Mouse (Mus musculus): ENCODE data around the gene Ube2l6. TPM values are rescaled to one million over a fixed set of nuclear protein-coding genes. Genes with fewer than 3 reads are reported as not detected.
"Not testable (repeated sequence)": the region's sequence is repeated elsewhere in the genome, so short reads cannot be mapped to it uniquely, and the experiment has no call there.

Gene Ube2l6
- polyA plus RNA-seq, 1 experiment from 2014 or later, result 36.6 TPM

- 2% methylated on average over 11 of the region's 16 CpGs for WGBS
- DNase-seq (ENCODE audit: low spot score) (peak; percentile 65), ATAC-seq (replicated peaks; ENCODE audit: low FRiP score) (peak; percentile 63)
- Histone ChIP-seq H3K4me2 (ENCODE audit: low read depth, low read length, severe bottlenecking) (peak overlapping the region; percentile 59), H3K27ac (ENCODE audit: low read depth, low read length) (no peak overlapping the region), H3K4me3 (ENCODE audit: low read depth, low read length) (peak overlapping the region; percentile 52), H3K9ac (ENCODE audit: low read length) (peak overlapping the region; percentile 66), H3K4me1 (replicated peaks; ENCODE audit: control insufficient read depth, insufficient read depth, low read length) (no peaks in the 10 kb centered on the region), H3K36me3 (ENCODE audit: control insufficient read depth, insufficient read depth, low read length) (no peaks in the 10 kb centered on the region), H3K9me3 (ENCODE audit: control insufficient read depth, low read length) (no peaks in the 10 kb centered on the region), H3K27me3 (ENCODE audit: control insufficient read depth, insufficient read depth, low read length) (no peaks in the 10 kb centered on the region)
Observed at GRCm38 (mm10) chr2:84799041-84799561, 473 bp downstream of the Ube2l6 start.

DNA sequence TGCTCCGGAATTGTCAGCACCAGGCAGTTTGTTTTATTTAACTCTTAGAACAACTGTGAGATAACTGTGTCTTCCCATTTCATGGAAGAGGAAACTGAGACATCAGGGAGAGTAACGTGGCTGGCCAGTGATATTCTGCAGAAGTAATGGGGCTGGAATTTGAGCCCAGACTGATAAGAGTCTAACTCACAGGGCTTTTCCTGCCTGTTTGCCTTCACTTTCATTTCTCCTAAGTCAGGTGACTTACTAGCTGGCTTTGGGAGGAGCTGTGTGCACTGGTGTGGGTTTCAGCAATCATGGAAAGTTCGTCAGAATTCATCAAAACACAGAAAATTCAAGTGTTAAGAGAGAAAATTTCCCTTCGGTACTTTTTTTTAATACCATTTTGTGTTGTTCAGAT lies 1.7 kb downstream of the Ube2l6 start:
- Histone ChIP-seq H3K4me3 (ENCODE audit: low read depth, low read length) (no peak overlapping the region), H3K4me2 (ENCODE audit: low read depth, low read length, severe bottlenecking) (0 out of 2 replicates have a peak overlapping the region, but pooled peaks have one; percentile 8), H3K4me1 (replicated peaks; ENCODE audit: control insufficient read depth, insufficient read depth, low read length) (no peaks in the 10 kb centered on the region), H3K36me3 (ENCODE audit: control insufficient read depth, insufficient read depth, low read length) (no peaks in the 10 kb centered on the region), H3K27ac (ENCODE audit: low read depth, low read length) (no peak overlapping the region), H3K27me3 (ENCODE audit: control insufficient read depth, insufficient read depth, low read length) (no peaks in the 10 kb centered on the region), H3K9me3 (ENCODE audit: control insufficient read depth, low read length) (no peaks in the 10 kb centered on the region), H3K9ac (ENCODE audit: low read length) (no peak overlapping the region)
- 83% methylated on average over 4 of the region's 4 CpGs for WGBS
- ATAC-seq (replicated peaks; ENCODE audit: low FRiP score) (no peak), DNase-seq (ENCODE audit: low spot score) (no peak)

GRCm38 (mm10) chr2:84801223-84801622 lies 2.6 kb downstream of the Ube2l6 start:
- H3K27ac ChIP-seq (ENCODE audit: low read depth, low read length); H3K4me3 ChIP-seq (ENCODE audit: low read depth, low read length); H3K4me2 ChIP-seq (ENCODE audit: low read depth, low read length, severe bottlenecking); H3K36me3 ChIP-seq (ENCODE audit: control insufficient read depth, insufficient read depth, low read length); H3K27me3 ChIP-seq (ENCODE audit: control insufficient read depth, insufficient read depth, low read length); H3K4me1 ChIP-seq (replicated peaks; ENCODE audit: control insufficient read depth, insufficient read depth, low read length); H3K9me3 ChIP-seq (ENCODE audit: control insufficient read depth, low read length); DNase-seq (ENCODE audit: low spot score); H3K9ac ChIP-seq (ENCODE audit: low read length); ATAC-seq (replicated peaks; ENCODE audit: low FRiP score): not testable (repeated sequence)
- WGBS, result 93% methylated on average over 4 of the region's 5 CpGs

GRCm38 (mm10) chr2:84803963-84804362 lies 5.3 kb downstream of the Ube2l6 start:
- Histone ChIP-seq H3K27me3 (ENCODE audit: control insufficient read depth, insufficient read depth, low read length) (no peaks in the 10 kb centered on the region), H3K9me3 (ENCODE audit: control insufficient read depth, low read length) (no peaks in the 10 kb centered on the region), H3K27ac (ENCODE audit: low read depth, low read length) (no peak overlapping the region), H3K4me2 (ENCODE audit: low read depth, low read length, severe bottlenecking) (no peak overlapping the region), H3K36me3 (ENCODE audit: control insufficient read depth, insufficient read depth, low read length) (no peaks in the 10 kb centered on the region), H3K9ac (ENCODE audit: low read length) (no peak overlapping the region), H3K4me3 (ENCODE audit: low read depth, low read length) (no peak overlapping the region), H3K4me1 (replicated peaks; ENCODE audit: control insufficient read depth, insufficient read depth, low read length) (no peaks in the 10 kb centered on the region)
- DNase-seq (ENCODE audit: low spot score), result no peak
- 90% methylated on average over 7 of the region's 7 CpGs for WGBS
- no peak for ATAC-seq (replicated peaks; ENCODE audit: low FRiP score)

DNA sequence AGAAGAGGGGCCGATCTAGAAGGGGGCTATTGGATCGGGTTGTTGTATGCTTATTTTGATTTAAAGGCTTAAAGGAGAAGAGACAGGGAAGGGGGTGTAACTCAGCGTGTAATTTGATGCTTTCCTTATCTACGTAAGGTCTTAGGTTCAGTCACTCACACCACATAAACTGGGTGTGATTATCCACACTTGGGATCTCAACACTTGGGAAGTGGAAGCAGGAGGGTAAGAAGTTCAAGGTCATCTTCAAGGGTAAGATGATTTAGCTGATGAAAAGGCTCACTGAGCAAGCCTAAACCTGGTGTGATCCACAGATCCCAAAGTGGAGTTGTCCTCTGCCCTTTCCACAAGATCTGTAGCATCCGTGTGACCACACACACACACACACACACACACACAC lies 7.9 kb downstream of the Ube2l6 start:
- H3K4me3 ChIP-seq (ENCODE audit: low read depth, low read length), result no peak overlapping the region
- H3K9me3 ChIP-seq (ENCODE audit: control insufficient read depth, low read length), result no peaks in the 10 kb centered on the region
- no peak overlapping the region for H3K27ac ChIP-seq (ENCODE audit: low read depth, low read length)
- no peaks in the 10 kb centered on the region for H3K27me3 ChIP-seq (ENCODE audit: control insufficient read depth, insufficient read depth, low read length)
- H3K36me3 ChIP-seq (ENCODE audit: control insufficient read depth, insufficient read depth, low read length), result no peaks in the 10 kb centered on the region
- H3K4me1 ChIP-seq (replicated peaks; ENCODE audit: control insufficient read depth, insufficient read depth, low read length), result no peaks in the 10 kb centered on the region; the same call in 1 of the 2 replicates
- ATAC-seq (replicated peaks; ENCODE audit: low FRiP score) (no peak), DNase-seq (ENCODE audit: low spot score) (no peak)
- no peak overlapping the region for H3K4me2 ChIP-seq (ENCODE audit: low read depth, low read length, severe bottlenecking)
- 74% methylated on average over 5 of the region's 5 CpGs for WGBS
- no peak overlapping the region for H3K9ac ChIP-seq (ENCODE audit: low read length)

DNA sequence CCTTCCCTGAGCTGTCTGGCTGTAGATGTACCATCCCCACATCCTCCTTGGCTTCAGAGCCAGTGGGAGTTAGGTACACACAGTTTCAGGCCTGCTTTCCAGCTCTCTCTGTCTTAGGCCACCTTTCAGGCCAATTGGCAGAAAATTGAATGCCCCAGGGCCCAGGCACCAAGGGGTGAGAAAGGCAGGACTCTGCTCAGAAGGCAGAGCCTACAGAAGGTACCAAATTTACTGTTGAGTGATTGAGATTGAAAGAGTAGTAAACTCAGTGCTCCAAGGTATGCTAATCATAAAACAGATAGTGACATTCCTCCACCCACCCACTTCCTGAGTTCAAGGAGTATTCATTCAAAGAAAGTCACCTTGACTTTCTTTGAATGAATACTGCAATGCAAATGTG lies 10.7 kb downstream of the Ube2l6 start:
- H3K9me3 ChIP-seq (ENCODE audit: control insufficient read depth, low read length), result no peaks in the 10 kb centered on the region
- no peak overlapping the region for H3K27ac ChIP-seq (ENCODE audit: low read depth, low read length)
- H3K4me3 ChIP-seq (ENCODE audit: low read depth, low read length), result no peak overlapping the region
- H3K9ac ChIP-seq (ENCODE audit: low read length), result no peak overlapping the region
- H3K36me3 ChIP-seq (ENCODE audit: control insufficient read depth, insufficient read depth, low read length), result no peaks in the 10 kb centered on the region
- H3K4me1 ChIP-seq (replicated peaks; ENCODE audit: control insufficient read depth, insufficient read depth, low read length), result no peaks in the 10 kb centered on the region; the same call in 1 of the 2 replicates
- ATAC-seq (replicated peaks; ENCODE audit: low FRiP score) (no peak), DNase-seq (ENCODE audit: low spot score) (no peak)
- H3K27me3 ChIP-seq (ENCODE audit: control insufficient read depth, insufficient read depth, low read length), result no peaks in the 10 kb centered on the region
- no peak overlapping the region for H3K4me2 ChIP-seq (ENCODE audit: low read depth, low read length, severe bottlenecking)

GRCm38 (mm10) chr2:84810526-84810885 lies 11.9 kb downstream of the Ube2l6 start:
- Histone ChIP-seq H3K27me3 (ENCODE audit: control insufficient read depth, insufficient read depth, low read length) (no peaks in the 10 kb centered on the region), H3K9ac (ENCODE audit: low read length) (no peak overlapping the region), H3K9me3 (ENCODE audit: control insufficient read depth, low read length) (no peaks in the 10 kb centered on the region), H3K4me1 (replicated peaks; ENCODE audit: control insufficient read depth, insufficient read depth, low read length) (no peaks in the 10 kb centered on the region; the same call in 1 of the 2 replicates), H3K4me3 (ENCODE audit: low read depth, low read length) (no peak overlapping the region), H3K27ac (ENCODE audit: low read depth, low read length) (no peak overlapping the region), H3K36me3 (ENCODE audit: control insufficient read depth, insufficient read depth, low read length) (no peaks in the 10 kb centered on the region), H3K4me2 (ENCODE audit: low read depth, low read length, severe bottlenecking) (no peak overlapping the region)
- 76% methylated on average over 6 of the region's 6 CpGs for WGBS
- ATAC-seq (replicated peaks; ENCODE audit: low FRiP score) (no peak), DNase-seq (ENCODE audit: low spot score) (no peak)

- Histone ChIP-seq H3K4me3 (ENCODE audit: low read depth, low read length) (no peak overlapping the region), H3K9ac (ENCODE audit: low read length) (no peak overlapping the region), H3K36me3 (ENCODE audit: control insufficient read depth, insufficient read depth, low read length) (no peaks in the 10 kb centered on the region), H3K4me2 (ENCODE audit: low read depth, low read length, severe bottlenecking) (peak overlapping the region; percentile 42), H3K27ac (ENCODE audit: low read depth, low read length) (no peak overlapping the region), H3K4me1 (replicated peaks; ENCODE audit: control insufficient read depth, insufficient read depth, low read length) (no peaks in the 10 kb centered on the region; the same call in 1 of the 2 replicates), H3K27me3 (ENCODE audit: control insufficient read depth, insufficient read depth, low read length) (no peaks in the 10 kb centered on the region), H3K9me3 (ENCODE audit: control insufficient read depth, low read length) (no peaks in the 10 kb centered on the region)
- DNase-seq (ENCODE audit: low spot score) (peak; percentile 93), ATAC-seq (replicated peaks; ENCODE audit: low FRiP score) (peak; percentile 78)
- 43% methylated on average over 26 of the region's 26 CpGs for WGBS
Observed at GRCm38 (mm10) chr2:84810886-84811577, 12.4 kb downstream of the Ube2l6 start.

DNA sequence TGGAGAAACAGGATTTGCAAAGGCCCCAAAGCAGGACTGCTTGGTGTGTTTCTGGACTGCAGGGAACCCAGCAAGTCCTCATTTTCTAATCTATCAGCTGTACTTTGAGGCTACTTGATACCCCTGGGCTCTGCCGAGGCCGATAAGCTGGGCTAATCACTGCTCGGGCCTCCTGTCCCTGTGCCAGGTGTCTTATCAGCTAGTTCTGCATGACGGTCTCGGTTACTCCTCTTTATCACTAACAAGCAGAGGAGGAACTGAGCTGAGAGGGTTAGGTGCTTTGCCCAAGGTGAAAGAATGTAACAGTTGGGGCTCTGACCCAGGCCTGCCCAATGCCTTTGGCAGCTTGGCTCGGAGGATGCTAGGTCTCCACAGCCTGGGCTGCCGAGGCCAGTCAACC lies 13.3 kb downstream of the Ube2l6 start:
- H3K27me3 ChIP-seq (ENCODE audit: control insufficient read depth, insufficient read depth, low read length), result no peaks in the 10 kb centered on the region
- DNase-seq (ENCODE audit: low spot score) (no peak), ATAC-seq (replicated peaks; ENCODE audit: low FRiP score) (no peak)
- H3K9ac ChIP-seq (ENCODE audit: low read length), result no peak overlapping the region
- no peaks in the 10 kb centered on the region for H3K36me3 ChIP-seq (ENCODE audit: control insufficient read depth, insufficient read depth, low read length)
- WGBS, result 88% methylated on average over 7 of the region's 7 CpGs
- H3K9me3 ChIP-seq (ENCODE audit: control insufficient read depth, low read length), result no peaks in the 10 kb centered on the region
- no peak overlapping the region for H3K4me3 ChIP-seq (ENCODE audit: low read depth, low read length)
- H3K4me2 ChIP-seq (ENCODE audit: low read depth, low read length, severe bottlenecking), result no peak overlapping the region
- no peak overlapping the region for H3K27ac ChIP-seq (ENCODE audit: low read depth, low read length)
- H3K4me1 ChIP-seq (replicated peaks; ENCODE audit: control insufficient read depth, insufficient read depth, low read length), result no peaks in the 10 kb centered on the region; the same call in 1 of the 2 replicates

Data from forebrain, embryonic 11.5 days (tissue).